Mouse (Mus musculus) fat pad, adult 2 months (tissue): ENCODE data around the gene Shmt1.

Experiments
- DNase-seq: peaks from one replicate; pipeline ENCODE4 v3.0.0-alpha.2; 2011; ENCODE audit warnings: low read depth, low spot score; ENCODE audit errors: extremely low read depth

The Shmt1 gene

GRCm38 (mm10) chr11:60799977-60800376 lies 11.5 kb downstream of the Shmt1 start:
- DNase-seq, result no peak

GRCm38 (mm10) chr11:60796342-60796741 lies 15.2 kb downstream of the Shmt1 start:
- DNase-seq, result no peak

GRCm38 (mm10) chr11:60790472-60790871 lies 21.0 kb downstream of the Shmt1 start:
- DNase-seq, result no peak

GRCm38 (mm10) chr11:60787595-60787994 lies 23.9 kb downstream of the Shmt1 start:
- DNase-seq, result no peak

GRCm38 (mm10) chr11:60784179-60784922 lies 27.2 kb downstream of the Shmt1 start:
- DNase-seq, result no peak

GRCm38 (mm10) chr11:60779673-60780189 lies 31.8 kb downstream of the Shmt1 start:
- DNase-seq, result no peak

GRCm38 (mm10) chr11:60777801-60778370 lies 33.6 kb downstream of the Shmt1 start:
- DNase-seq, result no peak

GRCm38 (mm10) chr11:60776829-60777740 lies 34.4 kb downstream of the Shmt1 start, which contains the start of the genes Top3a and Smcr8:
Gene Top3a (minus strand): TSS chr11:60777365.
Gene Smcr8 (plus strand): TSS chr11:60777524.
- peak; percentile 83 for DNase-seq

GRCm38 (mm10) chr11:60776107-60776828 lies 35.2 kb downstream of the Shmt1 start:
- no peak for DNase-seq

GRCm38 (mm10) chr11:60775578-60775977 lies 35.9 kb downstream of the Shmt1 start:
- no peak for DNase-seq

GRCm38 (mm10) chr11:60774841-60775240 lies 36.7 kb downstream of the Shmt1 start:
- no peak for DNase-seq

GRCm38 (mm10) chr11:60774158-60774689 lies 37.3 kb downstream of the Shmt1 start:
- DNase-seq, result no peak

- DNase-seq, result no peak
Observed at GRCm38 (mm10) chr11:60772161-60772560, 39.4 kb downstream of the Shmt1 start.

GRCm38 (mm10) chr11:60770776-60771175 lies 40.7 kb downstream of the Shmt1 start:
- no peak for DNase-seq

- no peak for DNase-seq
Observed at GRCm38 (mm10) chr11:60769322-60769721, 42.2 kb downstream of the Shmt1 start.

GRCm38 (mm10) chr11:60766969-60767368 lies 44.5 kb downstream of the Shmt1 start:
- no peak for DNase-seq

- DNase-seq, result no peak
Observed at GRCm38 (mm10) chr11:60761681-60762080, 49.8 kb downstream of the Shmt1 start.

GRCm38 (mm10) chr11:60755570-60755969 lies 55.9 kb downstream of the Shmt1 start:
- no peak for DNase-seq

- no peak for DNase-seq
Observed at GRCm38 (mm10) chr11:60740321-60740720, 71.2 kb downstream of the Shmt1 start.
